Mouse (Mus musculus) midbrain, embryonic 16.5 days (tissue): ENCODE measurements around the gene Csdc2. TPM values are rescaled to one million over a fixed set of nuclear protein-coding genes. Genes with fewer than 3 reads are reported as not detected.
A peak's percentile ranks its signal among the peaks of the same experiment; 100 is the strongest.

ENCODE experiments used
- ATAC-seq: fragments of 200-750 bp; cut with Nextera tagmentation; 2 replicates; pipeline ENCODE4 v1.8.0; 2017; ENCODE audit warnings: moderate TSS enrichment
- H3K27ac ChIP-seq: fragments of 300-500 bp; sonication (generic); 2 replicates; pipeline ENCODE4 v1.5.1; 2014; ENCODE audit warnings: mild to moderate bottlenecking, low read length, mixed read lengths
- H3K27me3 ChIP-seq: fragments of 300-500 bp; sonication (generic); 2 replicates; pipeline ENCODE4 v1.6.1; 2014; ENCODE audit warnings: low read depth, low read length, mixed read lengths; ENCODE audit not compliant: control insufficient read depth, insufficient read depth
- H3K36me3 ChIP-seq: fragments of 300-500 bp; sonication (generic); 2 replicates; pipeline ENCODE4 v1.6.1; 2014; ENCODE audit warnings: mild to moderate bottlenecking, low read length, moderate library complexity, mixed read lengths; ENCODE audit not compliant: control insufficient read depth, insufficient read depth
- H3K4me1 ChIP-seq: fragments of 300-500 bp; sonication (generic); 2 replicates; pipeline ENCODE4 v1.6.1; 2014; ENCODE audit warnings: mild to moderate bottlenecking, low read length, mixed read lengths; ENCODE audit not compliant: control insufficient read depth, insufficient read depth
- H3K4me2 ChIP-seq: fragments of 300-500 bp; sonication (generic); 2 replicates; pipeline ENCODE4 v1.6.1; 2014; ENCODE audit warnings: mild to moderate bottlenecking, low read length, mixed read lengths
- H3K4me3 ChIP-seq: fragments of 300-500 bp; sonication (generic); 2 replicates; pipeline ENCODE4 v1.5.1; 2014; ENCODE audit warnings: low read depth, mild to moderate bottlenecking, low read length, moderate library complexity, mixed read lengths
- H3K9ac ChIP-seq: fragments of 300-500 bp; sonication (generic); 2 replicates; pipeline ENCODE4 v1.6.1; 2014; ENCODE audit warnings: low read depth, low read length, mixed read lengths
- H3K9me3 ChIP-seq: fragments of 300-500 bp; sonication (generic); replicated peaks from 2 replicates; pipeline ENCODE4 v1.6.1; 2014; ENCODE audit warnings: mild to moderate bottlenecking, low read length, mixed read lengths; ENCODE audit not compliant: control insufficient read depth, poor library complexity, severe bottlenecking
- WGBS: fragments of 180-500 bp; shearing (Covaris S2); extraction: QIAGEN DNeasy Blood & Tissue Kit; methylation state at CpG from one replicate; pipeline ENCODE4 v1.1.7; 2014; 5-methylcytosine and 5-hydroxymethylcytosine counted together
- polyA plus RNA-seq: library from polyadenylated mRNA; unstranded; fragments of >200 nt; fragmentation: Nextera tagmentation; extraction: Ambion mirVana; gene quantifications from 2 replicates; pipeline ENCODE4 v1.2.1, GENCODE M21; 2015

Csdc2 gene
- polyA plus RNA-seq, 1 experiment from 2014 or later: 293 TPM

GRCm38 (mm10) chr15:81933986-81934385 is 2.6 kb upstream of the Csdc2 start:
- no peak overlapping the region for H3K27ac ChIP-seq
- H3K4me1 ChIP-seq: peaks cover 20% of the 10 kb centered on the region
- no peaks in the 10 kb centered on the region for H3K27me3 ChIP-seq
- H3K36me3 ChIP-seq: no peaks in the 10 kb centered on the region
- no peak overlapping the region for H3K9ac ChIP-seq
- H3K4me2 ChIP-seq: no peak overlapping the region
- ATAC-seq: no peak
- WGBS: 81% methylated on average over 1 of the region's 1 CpGs
- no peak overlapping the region for H3K4me3 ChIP-seq
- H3K9me3 ChIP-seq: no peaks in the 10 kb centered on the region

GRCm38 (mm10) chr15:81935869-81936637 is 506 bp upstream of the Csdc2 start:
- Histone ChIP-seq H3K27ac (peak overlapping the region; percentile 88), H3K4me3 (peak overlapping the region; percentile 76), H3K27me3 (no peaks in the 10 kb centered on the region), H3K4me1 (peaks cover 28% of the 10 kb centered on the region), H3K9me3 (no peaks in the 10 kb centered on the region), H3K36me3 (peaks cover 2% of the 10 kb centered on the region), H3K4me2 (peak overlapping the region; percentile 61), H3K9ac (peak overlapping the region; percentile 76)
- ATAC-seq: peak; percentile 25; the same call in 1 of the 2 replicates
- 58% methylated on average over 7 of the region's 7 CpGs for WGBS

GRCm38 (mm10) chr15:81937098-81937972 is 776 bp downstream of the Csdc2 start:
- no peaks in the 10 kb centered on the region for H3K27me3 ChIP-seq
- H3K36me3 ChIP-seq: peaks cover 3% of the 10 kb centered on the region
- H3K4me1 ChIP-seq: peaks cover 28% of the 10 kb centered on the region
- ATAC-seq: peak; percentile 47
- peak overlapping the region; percentile 61 for H3K4me2 ChIP-seq
- peak overlapping the region; percentile 76 for H3K9ac ChIP-seq
- H3K27ac ChIP-seq: peak overlapping the region; percentile 88
- WGBS: 4% methylated on average over 19 of the region's 19 CpGs
- H3K9me3 ChIP-seq: no peaks in the 10 kb centered on the region
- H3K4me3 ChIP-seq: peak overlapping the region; percentile 76

GRCm38 (mm10) chr15:81938246-81938645 is 1.7 kb downstream of the Csdc2 start:
- 20% methylated on average over 2 of the region's 2 CpGs for WGBS
- H3K4me1 ChIP-seq: peaks cover 31% of the 10 kb centered on the region
- H3K9ac ChIP-seq: peak overlapping the region; percentile 76
- H3K4me3 ChIP-seq: peak overlapping the region; percentile 76
- ATAC-seq: 0 out of 2 replicates have a peak, but pooled peaks have one; percentile 22
- peak overlapping the region; percentile 88 for H3K27ac ChIP-seq
- H3K36me3 ChIP-seq: peaks cover 3% of the 10 kb centered on the region
- no peaks in the 10 kb centered on the region for H3K27me3 ChIP-seq
- no peaks in the 10 kb centered on the region for H3K9me3 ChIP-seq
- peak overlapping the region; percentile 61 for H3K4me2 ChIP-seq

GRCm38 (mm10) chr15:81939157-81939715 is 2.7 kb downstream of the Csdc2 start:
- 87% methylated on average over 10 of the region's 10 CpGs for WGBS
- Histone ChIP-seq H3K9me3 (no peaks in the 10 kb centered on the region), H3K36me3 (peaks cover 3% of the 10 kb centered on the region), H3K27ac (no peak overlapping the region), H3K4me3 (no peak overlapping the region), H3K4me1 (peaks cover 33% of the 10 kb centered on the region), H3K27me3 (no peaks in the 10 kb centered on the region), H3K4me2 (peak overlapping the region; percentile 61; the same call in 1 of the 2 replicates), H3K9ac (peak overlapping the region; percentile 39; the same call in 1 of the 2 replicates)
- ATAC-seq: no peak

- H3K4me2 ChIP-seq: no peak overlapping the region
- no peak overlapping the region for H3K27ac ChIP-seq
- peaks cover 33% of the 10 kb centered on the region for H3K4me1 ChIP-seq
- no peaks in the 10 kb centered on the region for H3K27me3 ChIP-seq
- peaks cover 3% of the 10 kb centered on the region for H3K36me3 ChIP-seq
- WGBS: 95% methylated on average over 4 of the region's 4 CpGs
- ATAC-seq: no peak
- no peak overlapping the region for H3K4me3 ChIP-seq
- H3K9me3 ChIP-seq: no peaks in the 10 kb centered on the region
- no peak overlapping the region for H3K9ac ChIP-seq
These were observed 3.2 kb downstream of the Csdc2 start for GRCm38 (mm10) chr15:81939774-81940173.

- H3K27me3 ChIP-seq: no peaks in the 10 kb centered on the region
- 94% methylated on average over 5 of the region's 5 CpGs for WGBS
- no peak for ATAC-seq
- no peak overlapping the region for H3K9ac ChIP-seq
- no peaks in the 10 kb centered on the region for H3K9me3 ChIP-seq
- H3K4me1 ChIP-seq: peaks cover 33% of the 10 kb centered on the region
- H3K36me3 ChIP-seq: peaks cover 3% of the 10 kb centered on the region
- H3K4me3 ChIP-seq: no peak overlapping the region
- H3K27ac ChIP-seq: no peak overlapping the region
- H3K4me2 ChIP-seq: no peak overlapping the region
These were observed 3.7 kb downstream of the Csdc2 start for GRCm38 (mm10) chr15:81940219-81940618.

GRCm38 (mm10) chr15:81941010-81941409 is 4.5 kb downstream of the Csdc2 start:
- 90% methylated on average over 2 of the region's 2 CpGs for WGBS
- Histone ChIP-seq H3K9ac (no peak overlapping the region), H3K4me2 (no peak overlapping the region)

More at GRCm38 (mm10) chr15:81941010-81941409, 4.5 kb downstream of the Csdc2 start:
- Histone ChIP-seq H3K27me3 (no peaks in the 10 kb centered on the region), H3K4me3 (no peak overlapping the region), H3K27ac (no peak overlapping the region), H3K36me3 (peaks cover 3% of the 10 kb centered on the region), H3K9me3 (no peaks in the 10 kb centered on the region), H3K4me1 (peaks cover 31% of the 10 kb centered on the region)
- ATAC-seq: no peak
